Mouse (Mus musculus): ENCODE measurements around the gene Tmsb15b1. TPM values are rescaled to one million over a fixed set of nuclear protein-coding genes. Genes with fewer than 3 reads are reported as not detected.

Gene Tmsb15b1
- polyA plus RNA-seq (2014; fragmentation: Illumina TruSeq; extraction: RNeasy Lipid Tissue Mini Kit (QIAGEN cat#74804)): 50.6 TPM

GRCm38 (mm10) chrX:136976424-136977084 is at the start of gene Tmsb15b1, which contains the start of gene Tmsb15l:
TSS of gene Tmsb15b1 (minus strand) at chrX:136976874.
TSS of gene Tmsb15l (minus strand) at chrX:136976869.

GRCm38 (mm10) chrX:136992978-136993547 is 16.4 kb upstream of the Tmsb15b1 start, which contains the start of gene Zcchc18:
TSS of gene Zcchc18 (plus strand) at chrX:136993155.

GRCm38 (mm10) chrX:136975397-136975796 is 1.3 kb downstream of the Tmsb15b1 start, which contains the start of gene Tmsb15b2:
TSS of gene Tmsb15b2 (minus strand) at chrX:136975497.

GRCm38 (mm10) chrX:136927031-136927430 is 49.6 kb downstream of the Tmsb15b1 start, which contains the start of gene H2bfm:
TSS of gene H2bfm (plus strand) at chrX:136927325.

Other genes starting within 250 kb of the Tmsb15b1 start
- 993 TPM for gene Morf4l2, start 233.2 kb downstream of the Tmsb15b1 start, polyA plus RNA-seq (2014; fragmentation: Illumina TruSeq; extraction: RNeasy Lipid Tissue Mini Kit (QIAGEN cat#74804))
- gene Glra4, start 196.7 kb downstream of the Tmsb15b1 start, polyA plus RNA-seq (2014; fragmentation: Illumina TruSeq; extraction: RNeasy Lipid Tissue Mini Kit (QIAGEN cat#74804)): not detected
- 29.3 TPM for gene Plp1, start 154.2 kb downstream of the Tmsb15b1 start, polyA plus RNA-seq (2014; fragmentation: Illumina TruSeq; extraction: RNeasy Lipid Tissue Mini Kit (QIAGEN cat#74804))
- gene Rab9b, start 108.1 kb downstream of the Tmsb15b1 start, polyA plus RNA-seq (2014; fragmentation: Illumina TruSeq; extraction: RNeasy Lipid Tissue Mini Kit (QIAGEN cat#74804)): 0.71 TPM
- not detected for gene H2bfm, start 49.5 kb downstream of the Tmsb15b1 start, polyA plus RNA-seq (2014; fragmentation: Illumina TruSeq; extraction: RNeasy Lipid Tissue Mini Kit (QIAGEN cat#74804))
- 738 TPM for gene Tmsb15b2, start 1.4 kb downstream of the Tmsb15b1 start, polyA plus RNA-seq (2014; fragmentation: Illumina TruSeq; extraction: RNeasy Lipid Tissue Mini Kit (QIAGEN cat#74804))
- 50.4 TPM for gene Tmsb15l, start within 50 bp of the Tmsb15b1 start, polyA plus RNA-seq (2014; fragmentation: Illumina TruSeq; extraction: RNeasy Lipid Tissue Mini Kit (QIAGEN cat#74804))
- 3.4 TPM for gene Zcchc18, start 16.3 kb upstream of the Tmsb15b1 start, polyA plus RNA-seq (2014; fragmentation: Illumina TruSeq; extraction: RNeasy Lipid Tissue Mini Kit (QIAGEN cat#74804))
- 11.3 TPM for gene Slc25a53, start 61.4 kb upstream of the Tmsb15b1 start, polyA plus RNA-seq (2014; fragmentation: Illumina TruSeq; extraction: RNeasy Lipid Tissue Mini Kit (QIAGEN cat#74804))
- gene Fam199x, start 72.7 kb upstream of the Tmsb15b1 start, polyA plus RNA-seq (2014; fragmentation: Illumina TruSeq; extraction: RNeasy Lipid Tissue Mini Kit (QIAGEN cat#74804)): 35.9 TPM
- gene Esx1, start 145.2 kb upstream of the Tmsb15b1 start, polyA plus RNA-seq (2014; fragmentation: Illumina TruSeq; extraction: RNeasy Lipid Tissue Mini Kit (QIAGEN cat#74804)): not detected

All from ovary, adult 10 weeks (tissue).